Mouse (Mus musculus) ES-E14 (cell line): ENCODE measurements around the gene Prrc2b. TPM values are rescaled to one million over a fixed set of nuclear protein-coding genes. Genes with fewer than 3 reads are reported as not detected.
A peak's percentile ranks its signal among the peaks of the same experiment; 100 is the strongest.

Source experiments
- DNase-seq: peaks from one replicate; pipeline ENCODE4 v3.0.0-alpha.2; 2013; ENCODE audit warnings: low read depth, low spot score
- H3K27ac ChIP-seq: 2 replicates; pipeline ENCODE4 v1.5.1; 2012; ENCODE audit warnings: low read depth, mild to moderate bottlenecking, low read length, moderate library complexity, mixed read lengths; ENCODE audit not compliant: poor library complexity, insufficient read depth, severe bottlenecking
- H3K36me3 ChIP-seq: 2 replicates; pipeline ENCODE4 v1.6.1; 2012; ENCODE audit warnings: mild to moderate bottlenecking, low read length, moderate library complexity, mixed read lengths; ENCODE audit not compliant: control insufficient read depth, poor library complexity, insufficient read depth, severe bottlenecking
- H3K4me1 ChIP-seq, 2 experiments: fragments of 150-350 bp in 1 of 2; sonication (generic) in 1 of 2; 2 replicates each; pipeline ENCODE4 v1.6.1; 2012; ENCODE audit warnings: low read length in 2 of 2, mild to moderate bottlenecking in 1 of 2, mixed read lengths in 1 of 2; ENCODE audit not compliant: control insufficient read depth in 2 of 2, insufficient read depth in 2 of 2, poor library complexity in 1 of 2
- H3K4me3 ChIP-seq, 2 experiments: fragments of 150-350 bp in 1 of 2; sonication (generic) in 1 of 2; 2 replicates each; pipeline ENCODE4 v1.5.1; 2012; ENCODE audit warnings: low read length in 2 of 2, low read depth in 1 of 2, mild to moderate bottlenecking in 1 of 2, mixed read lengths in 1 of 2; ENCODE audit not compliant: insufficient read depth in 1 of 2, poor library complexity in 1 of 2, severe bottlenecking in 1 of 2
- H3K9ac ChIP-seq: 2 replicates; pipeline ENCODE4 v1.6.1; 2012; ENCODE audit warnings: low read depth, mild to moderate bottlenecking, low read length, mixed read lengths; ENCODE audit not compliant: poor library complexity, insufficient read depth, severe bottlenecking
- H3K9me3 ChIP-seq: fragments of 150-350 bp; sonication (generic); 2 replicates; pipeline ENCODE4 v1.6.1; 2012; ENCODE audit warnings: low read depth, mild to moderate bottlenecking, low read length; ENCODE audit not compliant: control insufficient read depth, insufficient read depth
- CHD2 ChIP-seq: IDR thresholded peaks from 2 replicates; pipeline ENCODE4 v1.6.1; 2014; ENCODE audit warnings: mild to moderate bottlenecking, low read depth, low read length, inconsistent platforms
- HCFC1 ChIP-seq: IDR thresholded peaks from 2 replicates; pipeline ENCODE4 v1.6.1; 2012; ENCODE audit warnings: low read length, inconsistent platforms, borderline replicate concordance; ENCODE audit not compliant: insufficient read depth
- MAFK ChIP-seq: IDR thresholded peaks from 2 replicates; pipeline ENCODE4 v1.6.1; 2014; ENCODE audit warnings: mild to moderate bottlenecking, low read depth, low read length, inconsistent platforms; ENCODE audit not compliant: insufficient read depth
- ZC3H11A ChIP-seq: IDR thresholded peaks from 2 replicates; pipeline ENCODE4 v1.6.1; 2012; ENCODE audit warnings: low read depth, mild to moderate bottlenecking, inconsistent platforms, low read length, borderline replicate concordance
- ZNF384 ChIP-seq: IDR thresholded peaks from 2 replicates; pipeline ENCODE4 v1.6.1; 2012; ENCODE audit warnings: low read depth, low read length, inconsistent platforms
- in situ Hi-C, 2 experiments: fragments of 600-800 bp; cut with MboI; formaldehyde crosslinking; loops; one replicate each; pipeline ENCODE4 v1.15.1; 2025; ENCODE audit warnings: low sequenced_read_pairs in 2 of 2, inconsistent platforms in 1 of 2; ENCODE audit not compliant: unreplicated experiment in 2 of 2
- total RNA-seq: library from RNA; depleted of rRNA; stranded (reverse); fragments of 300-350 nt; gene quantifications from 2 replicates; pipeline ENCODE4 v1.2.3, GENCODE M21; 2012

Gene Prrc2b
- total RNA-seq, 1 experiment, result 75.1 TPM

DNA sequence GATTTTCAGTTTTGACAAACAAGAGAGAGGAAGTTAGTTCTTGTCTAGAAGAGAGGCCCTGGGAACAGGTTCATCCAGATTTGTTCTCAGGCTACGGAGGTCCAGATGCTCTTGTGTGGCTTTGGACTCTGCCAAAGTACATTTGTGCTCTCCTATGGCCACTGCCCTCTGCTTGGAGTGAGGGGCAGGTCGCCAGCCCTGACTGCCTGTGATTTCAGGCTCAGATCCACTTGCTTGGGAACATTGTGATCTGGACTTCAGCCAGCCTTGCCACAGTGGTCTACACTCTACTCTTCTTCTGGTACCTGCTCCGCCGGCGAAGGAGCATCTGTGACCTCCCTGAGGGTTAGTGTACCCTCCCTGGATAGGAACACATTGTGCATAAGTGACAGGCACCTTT lies 101.8 kb downstream of the Prrc2b start:
- no peak for DNase-seq
- H3K9me3 ChIP-seq, result no peaks in the 10 kb centered on the region
- H3K36me3 ChIP-seq, result peaks cover 59% of the 10 kb centered on the region
- no peak overlapping the region for H3K27ac ChIP-seq
- no peak overlapping the region for H3K9ac ChIP-seq
- TF ChIP-seq MAFK (no peak), ZNF384 (no peak), CHD2 (no peak), HCFC1 (no peak), ZC3H11A (no peak)
- H3K4me3 ChIP-seq, result no peak overlapping the region
- H3K4me1 ChIP-seq, result peaks cover 0 to 4% of the 10 kb centered on the region in 2 experiments; a peak in 1 of 4 replicates
- in situ Hi-C loops, result no loop called here

DNA sequence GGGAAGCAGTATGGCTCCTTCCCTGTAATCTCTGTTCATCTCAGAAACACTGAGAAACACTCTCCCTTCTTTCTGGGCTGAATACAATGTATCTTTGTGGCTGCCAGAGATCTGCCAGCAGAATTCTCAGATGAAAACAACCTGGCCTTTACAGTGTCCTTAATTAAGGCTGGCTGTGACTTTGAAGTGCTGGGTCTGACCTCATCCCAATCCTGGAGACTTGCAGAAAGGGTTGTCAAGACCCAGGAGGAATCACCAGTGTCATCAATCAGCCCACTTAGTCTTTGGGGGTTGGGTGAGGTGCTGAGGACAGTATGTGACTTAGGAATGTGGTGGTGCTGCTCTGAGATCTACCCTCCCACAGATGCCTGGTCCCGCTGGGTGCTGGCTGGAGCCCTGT lies 102.5 kb downstream of the Prrc2b start:
- TF ChIP-seq ZC3H11A (no peak), HCFC1 (no peak), CHD2 (no peak), MAFK (no peak), ZNF384 (no peak)
- Histone ChIP-seq H3K4me1 (peaks cover 0 to 4% of the 10 kb centered on the region in 2 experiments; a peak in 1 of 4 replicates), H3K4me3 (no peak overlapping the region), H3K9ac (no peak overlapping the region), H3K36me3 (peaks cover 60% of the 10 kb centered on the region), H3K27ac (no peak overlapping the region), H3K9me3 (no peaks in the 10 kb centered on the region)
- DNase-seq, result no peak
- in situ Hi-C loops, result no loop called here

DNA sequence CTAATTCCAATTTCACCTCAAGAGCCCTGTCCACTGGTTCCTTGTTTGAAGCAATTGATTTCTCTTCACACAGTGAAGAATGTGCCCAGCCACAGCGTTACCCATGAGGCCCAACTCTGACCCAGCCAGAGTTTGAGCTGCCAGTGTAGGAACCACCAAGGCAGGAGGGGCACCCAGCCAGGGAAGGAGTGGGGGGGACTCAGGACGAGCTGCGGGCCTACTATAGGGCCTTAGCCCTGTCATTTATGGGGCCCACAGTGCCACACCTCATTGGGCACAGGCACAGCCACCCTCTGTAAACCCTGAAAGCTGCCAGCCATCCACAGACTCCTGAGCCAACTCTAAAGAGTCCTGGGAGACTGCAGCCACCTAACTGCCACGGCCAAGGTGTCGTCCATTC lies 103.7 kb downstream of the Prrc2b start:
- Histone ChIP-seq H3K4me3 (no peak overlapping the region), H3K9ac (no peak overlapping the region), H3K4me1 (peaks cover 0 to 9% of the 10 kb centered on the region in 2 experiments; a peak in 1 of 4 replicates), H3K36me3 (peaks cover 51% of the 10 kb centered on the region), H3K27ac (no peak overlapping the region), H3K9me3 (no peaks in the 10 kb centered on the region)
- in situ Hi-C loops, result no loop called here
- TF ChIP-seq ZNF384, result no peak
- no peak for TF ChIP-seq MAFK
- no peak for DNase-seq

DNA sequence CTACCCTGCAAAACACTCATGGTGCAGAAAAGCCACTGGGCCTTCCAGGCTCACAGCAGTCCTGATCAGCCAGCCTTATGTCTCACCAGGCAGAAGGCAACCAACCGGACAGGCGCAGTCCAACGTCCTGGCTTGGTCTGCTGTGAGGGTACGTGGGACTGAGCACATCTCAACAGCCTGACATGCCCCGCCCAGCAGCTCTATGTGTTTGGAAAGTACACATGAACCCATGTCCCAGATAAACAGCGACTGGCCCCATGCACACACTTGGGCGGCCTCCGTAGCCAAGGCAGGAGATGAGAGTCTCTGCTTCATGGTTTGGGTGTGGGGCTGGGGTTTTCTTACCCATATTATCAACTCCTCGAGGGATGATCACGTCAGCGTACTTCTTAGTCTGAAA lies 105.4 kb downstream of the Prrc2b start:
- no peak overlapping the region for H3K4me3 ChIP-seq
- in situ Hi-C loops, result no loop called here
- TF ChIP-seq ZC3H11A (no peak), MAFK (no peak), HCFC1 (no peak), CHD2 (no peak), ZNF384 (no peak)
- no peak for DNase-seq
- H3K4me1 ChIP-seq, result peaks cover 0 to 12% of the 10 kb centered on the region in 2 experiments; a peak in 1 of 4 replicates
- no peaks in the 10 kb centered on the region for H3K9me3 ChIP-seq
- peaks cover 41% of the 10 kb centered on the region for H3K36me3 ChIP-seq
- H3K27ac ChIP-seq, result no peak overlapping the region
- H3K9ac ChIP-seq, result no peak overlapping the region

GRCm38 (mm10) chr2:32258887-32259533 lies 108.1 kb downstream of the Prrc2b start:
- Histone ChIP-seq H3K27ac (0 out of 2 replicates have a peak overlapping the region, but pooled peaks have one; percentile 13), H3K9me3 (no peaks in the 10 kb centered on the region), H3K4me1 (peaks cover 0 to 8% of the 10 kb centered on the region in 2 experiments; a peak in 1 of 4 replicates), H3K4me3 (peak overlapping the region; percentile 75 to 97), H3K9ac (peak overlapping the region; percentile 96), H3K36me3 (peaks cover 24% of the 10 kb centered on the region)
- in situ Hi-C loops, result no loop called here
- DNase-seq, result no peak
- no peak for TF ChIP-seq MAFK
- no peak for TF ChIP-seq HCFC1
- TF ChIP-seq ZC3H11A, result no peak
- TF ChIP-seq CHD2, result no peak
- no peak for TF ChIP-seq ZNF384
